Mouse (Mus musculus) spleen, adult 2 months (tissue): Measurements from ENCODE around the gene Alox12. TPM values are rescaled to one million over a fixed set of nuclear protein-coding genes. Genes with fewer than 3 reads are reported as not detected.

Source experiments
- DNase-seq, 2 experiments: peaks; one replicate each; pipeline versions ENCODE4 v3.0.0 to v3.0.0-alpha.2; 2012 to 2021; ENCODE audit warnings: low spot score in 2 of 2, low read depth in 1 of 2
- H3K27ac ChIP-seq: fragments of 200-500 bp; 2 replicates; pipeline ENCODE4 v1.5.1; 2012; ENCODE audit warnings: low read length, inconsistent platforms; ENCODE audit not compliant: insufficient read depth
- H3K27me3 ChIP-seq: fragments of 200-500 bp; 2 replicates; pipeline ENCODE4 v1.6.1; 2012; ENCODE audit warnings: mild to moderate bottlenecking, moderate library complexity, low read length, inconsistent platforms; ENCODE audit not compliant: control insufficient read depth, insufficient read depth
- H3K36me3 ChIP-seq: fragments of 200-500 bp; 2 replicates; pipeline ENCODE4 v1.6.1; 2012; ENCODE audit warnings: mild to moderate bottlenecking, low read length, inconsistent platforms; ENCODE audit not compliant: control insufficient read depth, insufficient read depth
- H3K4me1 ChIP-seq: fragments of 200-500 bp; 2 replicates; pipeline ENCODE4 v1.6.1; 2011; ENCODE audit warnings: inconsistent platforms; ENCODE audit not compliant: control insufficient read depth, insufficient read depth, insufficient read length
- H3K4me3 ChIP-seq: fragments of 200-500 bp; 2 replicates; pipeline ENCODE4 v1.5.1; 2011; ENCODE audit warnings: mild to moderate bottlenecking, inconsistent platforms; ENCODE audit not compliant: insufficient read depth, insufficient read length; ENCODE audit errors: extremely low read depth
- CTCF ChIP-seq: fragments of 200-500 bp; IDR thresholded peaks from 2 replicates; pipeline ENCODE4 v1.5.1; 2011; ENCODE audit warnings: mild to moderate bottlenecking, inconsistent platforms; ENCODE audit not compliant: insufficient read depth, insufficient read length, insufficient replicate concordance; ENCODE audit errors: extremely low read depth
- POLR2A ChIP-seq: fragments of 200-500 bp; IDR thresholded peaks from 2 replicates; pipeline ENCODE4 v1.6.1; 2011; ENCODE audit warnings: low read depth, low read length, inconsistent platforms
- WGBS: fragments of 180-500 bp; shearing (Covaris S2); methylation state at CpG from one replicate; pipeline ENCODE4 v1.1.7; 2018; 5-methylcytosine and 5-hydroxymethylcytosine counted together
- polyA plus RNA-seq: library from polyadenylated mRNA; depleted of rRNA; stranded (reverse); fragments of >200 nt; gene quantifications from 2 replicates; pipeline ENCODE4 v1.2.3, GENCODE M21; 2012; rRNA removed

Gene Alox12
- polyA plus RNA-seq, 1 experiment = 21.4 TPM

DNA sequence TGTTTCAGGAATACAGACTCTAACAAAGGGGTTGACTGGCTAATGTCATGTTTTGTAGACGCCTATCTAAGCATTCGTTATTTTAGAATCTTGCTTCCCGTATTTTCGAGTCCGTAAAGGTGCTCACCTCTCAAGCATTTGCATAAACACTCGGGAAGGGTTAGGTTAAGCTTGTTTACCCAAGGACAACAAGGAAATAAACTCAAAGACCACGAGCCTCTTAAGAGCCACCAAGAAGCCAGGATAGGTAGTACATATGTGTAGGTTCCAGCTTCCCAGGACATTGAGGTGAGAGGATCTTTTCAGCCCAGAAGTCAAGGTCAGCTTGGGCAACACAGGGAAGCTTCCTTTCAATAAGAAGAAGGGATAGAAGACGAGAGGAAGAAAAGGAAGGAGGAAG is 56.0 kb downstream of the Alox12 start:
- Histone ChIP-seq H3K27ac (no peak overlapping the region), H3K4me1 (no peaks in the 10 kb centered on the region), H3K36me3 (no peaks in the 10 kb centered on the region), H3K27me3 (no peaks in the 10 kb centered on the region), H3K4me3 (no peak overlapping the region)
- TF ChIP-seq POLR2A (no peak), CTCF (no peak)
- WGBS = 82% methylated on average over 8 of the region's 8 CpGs
- DNase-seq = no peak

- H3K4me3 ChIP-seq = no peak overlapping the region
- no peaks in the 10 kb centered on the region for H3K36me3 ChIP-seq
- no peaks in the 10 kb centered on the region for H3K27me3 ChIP-seq
- TF ChIP-seq CTCF = no peak
- TF ChIP-seq POLR2A = no peak
- H3K4me1 ChIP-seq = no peaks in the 10 kb centered on the region
- 45% methylated on average over 3 of the region's 3 CpGs for WGBS
- no peak overlapping the region for H3K27ac ChIP-seq
- no peak for DNase-seq
Measured at GRCm38 (mm10) chr11:70198332-70198731, 56.8 kb downstream of the Alox12 start.

GRCm38 (mm10) chr11:70193354-70194285 is 61.5 kb downstream of the Alox12 start:
- no peak for DNase-seq
- Histone ChIP-seq H3K27ac (no peak overlapping the region), H3K36me3 (no peaks in the 10 kb centered on the region), H3K4me3 (no peak overlapping the region), H3K4me1 (no peaks in the 10 kb centered on the region; the same call in 1 of the 2 replicates), H3K27me3 (no peaks in the 10 kb centered on the region)
- TF ChIP-seq POLR2A (no peak), CTCF (no peak)
- 65% methylated on average over 11 of the region's 11 CpGs for WGBS

DNA sequence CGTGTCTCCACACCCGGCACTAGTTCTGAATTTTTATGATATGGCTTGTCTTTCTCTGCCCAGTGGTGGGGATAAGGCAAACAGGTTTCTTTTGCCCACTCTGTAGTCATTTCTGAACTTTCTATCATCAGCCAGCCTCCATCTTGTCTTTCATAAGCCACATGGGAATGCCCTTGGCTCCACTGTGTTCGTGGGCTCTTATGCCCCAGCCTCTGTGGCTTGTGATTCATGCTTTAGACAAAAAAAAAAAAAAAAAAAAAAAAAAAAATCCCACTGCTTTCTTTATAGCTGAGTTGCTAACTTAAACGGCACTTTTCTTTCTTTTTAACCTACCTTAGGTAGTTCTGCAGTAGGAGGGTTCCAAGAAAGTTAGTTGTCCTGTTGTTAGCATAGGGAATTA is 63.0 kb downstream of the Alox12 start:
- H3K27ac ChIP-seq = no peak overlapping the region
- no peaks in the 10 kb centered on the region; the same call in 1 of the 2 replicates for H3K4me1 ChIP-seq
- TF ChIP-seq POLR2A (no peak), CTCF (no peak)
- DNase-seq = no peak
- no peak overlapping the region for H3K4me3 ChIP-seq
- 72% methylated on average over 4 of the region's 4 CpGs for WGBS
- H3K27me3 ChIP-seq = no peaks in the 10 kb centered on the region
- H3K36me3 ChIP-seq = no peaks in the 10 kb centered on the region

Other genes starting within 250 kb of the Alox12 start
- gene Acadvl, start 239.9 kb downstream of the Alox12 start, polyA plus RNA-seq = 29.5 and 37.0 TPM in 2 replicates
- gene Dlg4, start 238.4 kb downstream of the Alox12 start, polyA plus RNA-seq = 10.3 and 13.3 TPM in 2 replicates
- 0.09 TPM in 1 of 2 replicates, not detected in the other for gene Asgr1, start 201.3 kb downstream of the Alox12 start, polyA plus RNA-seq
- 0.45 and 0.51 TPM in 2 replicates for gene Asgr2, start 162.7 kb downstream of the Alox12 start, polyA plus RNA-seq
- 0.35 and 0.50 TPM in 2 replicates for gene Mgl2, start 125.0 kb downstream of the Alox12 start, polyA plus RNA-seq
- 2.8 and 4.1 TPM in 2 replicates for gene Clec10a, start 99.2 kb downstream of the Alox12 start, polyA plus RNA-seq
- 0.32 and 0.40 TPM in 2 replicates for gene Slc16a11, start 42.6 kb downstream of the Alox12 start, polyA plus RNA-seq
- 5.3 and 5.6 TPM in 2 replicates for gene Slc16a13, start 34.3 kb downstream of the Alox12 start, polyA plus RNA-seq
- 3.7 and 5.6 TPM in 2 replicates for gene Bcl6b, start 25.6 kb downstream of the Alox12 start, polyA plus RNA-seq
- gene 0610010K14Rik, start 17.4 kb downstream of the Alox12 start, polyA plus RNA-seq = 60.0 and 85.5 TPM in 2 replicates
- 5.1 and 5.8 TPM in 2 replicates for gene Gm21988, start 15.5 kb downstream of the Alox12 start, polyA plus RNA-seq
- gene Rnasek, start 15.5 kb downstream of the Alox12 start, polyA plus RNA-seq = 83.7 and 101 TPM in 2 replicates
- gene Alox12e, start 67.3 kb upstream of the Alox12 start, polyA plus RNA-seq = 0.12 and 0.13 TPM in 2 replicates
- 2.5 and 4.1 TPM in 2 replicates for gene Alox15, start 96.7 kb upstream of the Alox12 start, polyA plus RNA-seq
- 15.5 and 17.9 TPM in 2 replicates for gene Pelp1, start 154.7 kb upstream of the Alox12 start, polyA plus RNA-seq
- gene Arrb2, start 177.3 kb upstream of the Alox12 start, polyA plus RNA-seq = 145 TPM in 2 replicates
- gene Med11, start 196.6 kb upstream of the Alox12 start, polyA plus RNA-seq = 24.6 and 29.2 TPM in 2 replicates
- gene Zmynd15, start 204.1 kb upstream of the Alox12 start, polyA plus RNA-seq = 10.5 and 10.6 TPM in 2 replicates
- 28.8 TPM in 2 replicates for gene Cxcl16, start 204.6 kb upstream of the Alox12 start, polyA plus RNA-seq
- gene Tm4sf5, start 249.9 kb upstream of the Alox12 start, polyA plus RNA-seq = 0.77 and 1.3 TPM in 2 replicates